Mouse (Mus musculus): ENCODE measurements at regions not wholly inside any gene's neighbourhood (a gene's known extent, or its start where the extent isn't known, plus 50 kb on each side); places are given as distances from the start of the nearest gene placed in this dataset.
A peak's percentile ranks its signal among the peaks of the same experiment; 100 is the strongest.

DNA sequence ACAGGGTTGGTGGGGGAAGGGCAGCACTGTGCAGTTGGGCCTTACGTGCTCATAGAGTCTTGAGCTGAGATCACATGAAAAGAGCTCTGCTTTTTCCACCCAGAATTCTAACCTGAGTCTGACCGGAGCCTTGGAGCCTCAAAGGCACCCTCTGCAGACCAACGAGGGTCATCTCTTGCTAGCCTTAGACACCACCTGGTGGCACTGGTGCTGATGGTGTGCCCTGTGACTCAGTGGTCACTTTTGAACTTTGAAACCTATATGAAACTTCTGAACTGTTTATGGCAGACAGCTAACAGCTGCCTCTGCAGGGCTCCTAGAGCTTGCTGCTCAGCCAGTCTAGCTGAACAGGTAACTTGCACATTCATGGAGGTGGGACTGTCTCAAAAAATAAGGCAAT lies 118.5 kb downstream of the Zfp706 start:
- ATAC-seq (ENCODE audit: insufficient number of reproducible peaks, insufficient read depth, low FRiP score, low read depth): no peak
- WGBS: 70% methylated on average over 3 of the region's 3 CpGs
- no peaks in the 10 kb centered on the region for H3K9me3 ChIP-seq (ENCODE audit: control insufficient read depth, low read length)
- no peak overlapping the region for H3K27ac ChIP-seq (replicated peaks in 1 of 2; ENCODE audit: control insufficient read depth in 1 of 2, insufficient read depth in 1 of 2, low read depth in 2 of 2, low read length in 2 of 2)
- H3K9ac ChIP-seq (ENCODE audit: low read length): no peak overlapping the region
- peaks cover 20% of the 10 kb centered on the region in 2 experiments; a peak in 3 of 4 replicates for H3K4me1 ChIP-seq (ENCODE audit: control insufficient read depth in 2 of 2, insufficient read depth in 2 of 2, low read length in 2 of 2)
- H3K4me2 ChIP-seq (ENCODE audit: low read length): no peak overlapping the region
- H3K27me3 ChIP-seq (ENCODE audit: control insufficient read depth, insufficient read depth, low read length): no peaks in the 10 kb centered on the region
- H3K36me3 ChIP-seq (ENCODE audit: control insufficient read depth, insufficient read depth, low read length): no peaks in the 10 kb centered on the region
- no peak overlapping the region for H3K4me3 ChIP-seq (ENCODE audit: control insufficient read depth in 1 of 2, insufficient read depth in 1 of 2, low read depth in 1 of 2, low read length in 2 of 2)

DNA sequence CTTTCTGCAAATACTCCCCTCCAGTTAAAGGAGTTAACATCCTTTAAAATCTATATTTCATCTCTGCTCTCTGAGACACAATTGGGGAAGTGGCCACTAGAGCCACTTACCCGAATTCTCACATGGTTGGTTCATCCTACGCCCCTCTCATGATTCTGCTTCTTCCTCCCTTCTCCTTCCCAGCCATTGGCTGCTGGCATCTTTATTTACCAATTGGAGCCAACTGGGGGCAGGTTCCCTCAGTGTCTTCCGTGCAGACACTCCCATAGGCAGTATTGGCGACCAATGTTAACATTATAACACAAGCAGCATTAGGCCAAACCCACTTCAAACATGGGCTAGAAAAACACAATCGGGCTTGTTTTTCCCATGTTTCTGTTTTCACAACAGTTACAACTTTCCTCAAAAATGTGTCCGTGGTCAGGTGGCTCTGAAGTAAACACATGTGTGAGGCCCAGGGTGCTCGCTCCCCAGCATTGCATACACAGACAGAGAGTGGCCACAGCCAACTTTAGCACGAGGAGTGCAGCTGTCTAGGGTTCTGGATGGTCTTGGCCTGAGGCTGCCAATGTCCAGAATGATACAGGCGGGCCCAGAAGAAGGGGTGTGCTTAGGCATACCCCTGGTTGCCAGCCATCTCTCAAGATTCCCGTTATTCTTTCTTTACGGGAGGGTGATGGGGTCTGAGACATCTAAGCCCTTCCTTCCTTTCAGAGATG lies 119.1 kb downstream of the Zfp706 start:
- 81% methylated on average over 11 of the region's 11 CpGs for WGBS
- no peak overlapping the region for H3K4me3 ChIP-seq (ENCODE audit: control insufficient read depth in 1 of 2, insufficient read depth in 1 of 2, low read depth in 1 of 2, low read length in 2 of 2)
- H3K27me3 ChIP-seq (ENCODE audit: control insufficient read depth, insufficient read depth, low read length): no peaks in the 10 kb centered on the region
- no peak for ATAC-seq (ENCODE audit: insufficient number of reproducible peaks, insufficient read depth, low FRiP score, low read depth)
- no peak overlapping the region for H3K4me2 ChIP-seq (ENCODE audit: low read length)
- H3K9ac ChIP-seq (ENCODE audit: low read length): no peak overlapping the region
- peaks cover 20% of the 10 kb centered on the region in 2 experiments; a peak in 3 of 4 replicates for H3K4me1 ChIP-seq (ENCODE audit: control insufficient read depth in 2 of 2, insufficient read depth in 2 of 2, low read length in 2 of 2)
- no peaks in the 10 kb centered on the region for H3K9me3 ChIP-seq (ENCODE audit: control insufficient read depth, low read length)
- no peak overlapping the region for H3K27ac ChIP-seq (replicated peaks in 1 of 2; ENCODE audit: control insufficient read depth in 1 of 2, insufficient read depth in 1 of 2, low read depth in 2 of 2, low read length in 2 of 2)
- no peaks in the 10 kb centered on the region for H3K36me3 ChIP-seq (ENCODE audit: control insufficient read depth, insufficient read depth, low read length)

DNA sequence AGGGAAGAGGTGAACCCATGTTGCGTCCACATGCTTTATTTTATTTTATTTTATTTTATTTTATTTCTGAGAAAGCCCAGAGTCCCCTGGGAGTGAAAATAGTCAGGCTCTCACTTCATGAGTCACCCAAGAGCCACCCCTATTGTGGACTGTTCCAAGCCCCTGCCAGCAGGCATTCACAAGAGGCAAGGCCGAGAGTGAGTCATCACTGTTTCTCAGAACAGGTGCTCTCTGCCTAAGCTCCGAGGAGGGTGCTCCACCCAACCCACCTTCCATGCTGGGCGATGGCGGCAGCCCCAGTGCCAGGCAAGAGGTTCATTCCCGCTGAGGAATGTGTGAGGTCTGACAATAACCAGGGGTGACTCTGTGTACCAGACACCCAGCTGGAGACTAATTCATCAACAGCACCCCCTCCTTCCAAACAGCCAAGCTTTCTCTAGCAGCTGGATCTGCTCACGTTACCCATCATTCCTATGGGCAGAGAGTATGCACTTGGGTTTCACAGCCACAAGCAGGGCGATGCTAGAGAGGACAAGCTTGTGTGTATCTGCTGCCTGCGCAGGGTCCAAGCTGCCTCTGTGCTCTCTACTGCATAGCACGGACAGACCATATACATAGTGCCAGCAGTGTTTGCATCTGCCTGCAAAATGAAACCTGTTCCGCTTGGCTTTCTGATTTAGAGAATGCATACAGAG lies 122.8 kb downstream of the Zfp706 start:
- no peaks in the 10 kb centered on the region for H3K27me3 ChIP-seq (ENCODE audit: control insufficient read depth, insufficient read depth, low read length)
- 0 out of 2 replicates have a peak overlapping the region, but pooled peaks have one; percentile 30 for H3K9ac ChIP-seq (ENCODE audit: low read length)
- no peak for ATAC-seq (ENCODE audit: insufficient number of reproducible peaks, insufficient read depth, low FRiP score, low read depth)
- 57% methylated on average over 11 of the region's 11 CpGs for WGBS
- no peak overlapping the region for H3K4me2 ChIP-seq (ENCODE audit: low read length)
- H3K9me3 ChIP-seq (ENCODE audit: control insufficient read depth, low read length): no peaks in the 10 kb centered on the region
- H3K36me3 ChIP-seq (ENCODE audit: control insufficient read depth, insufficient read depth, low read length): no peaks in the 10 kb centered on the region
- no peak overlapping the region for H3K4me3 ChIP-seq (ENCODE audit: control insufficient read depth in 1 of 2, insufficient read depth in 1 of 2, low read depth in 1 of 2, low read length in 2 of 2)
- H3K27ac ChIP-seq (replicated peaks in 1 of 2; ENCODE audit: control insufficient read depth in 1 of 2, insufficient read depth in 1 of 2, low read depth in 2 of 2, low read length in 2 of 2): peak overlapping the region; percentile 5 to 11; a peak in 2 of 4 replicates
- peaks cover 7 to 14% of the 10 kb centered on the region in 2 experiments; a peak in 3 of 4 replicates for H3K4me1 ChIP-seq (ENCODE audit: control insufficient read depth in 2 of 2, insufficient read depth in 2 of 2, low read length in 2 of 2)

DNA sequence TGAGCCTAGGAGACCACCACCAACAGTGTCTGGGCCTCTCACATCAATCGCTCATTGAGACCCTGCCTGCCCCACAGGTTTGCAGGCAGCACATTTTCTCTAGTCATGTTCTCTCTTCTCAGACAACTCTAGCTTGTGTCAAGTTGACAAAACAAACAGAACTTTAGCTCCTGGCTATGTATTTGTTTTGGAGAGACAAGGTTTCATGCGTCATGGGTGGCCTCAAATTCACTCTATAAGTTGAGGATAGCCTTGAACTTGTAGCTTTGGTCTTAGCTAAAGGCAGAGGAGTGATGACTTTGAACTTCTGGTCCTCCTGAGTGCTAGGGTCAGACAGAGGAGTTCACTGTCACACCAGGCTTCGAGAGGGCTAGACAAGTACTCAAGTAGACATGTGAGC lies 123.5 kb downstream of the Zfp706 start:
- WGBS: 88% methylated on average over 3 of the region's 3 CpGs
- Histone ChIP-seq H3K4me2 (ENCODE audit: low read length) (no peak overlapping the region), H3K9me3 (ENCODE audit: control insufficient read depth, low read length) (no peaks in the 10 kb centered on the region), H3K9ac (ENCODE audit: low read length) (no peak overlapping the region), H3K36me3 (ENCODE audit: control insufficient read depth, insufficient read depth, low read length) (no peaks in the 10 kb centered on the region), H3K27me3 (ENCODE audit: control insufficient read depth, insufficient read depth, low read length) (no peaks in the 10 kb centered on the region), H3K4me1 (ENCODE audit: control insufficient read depth in 2 of 2, insufficient read depth in 2 of 2, low read length in 2 of 2) (peaks cover 5 to 10% of the 10 kb centered on the region in 2 experiments; a peak in 3 of 4 replicates), H3K4me3 (ENCODE audit: control insufficient read depth in 1 of 2, insufficient read depth in 1 of 2, low read depth in 1 of 2, low read length in 2 of 2) (no peak overlapping the region), H3K27ac (replicated peaks in 1 of 2; ENCODE audit: control insufficient read depth in 1 of 2, insufficient read depth in 1 of 2, low read depth in 2 of 2, low read length in 2 of 2) (no peak overlapping the region)
- ATAC-seq (ENCODE audit: insufficient number of reproducible peaks, insufficient read depth, low FRiP score, low read depth): no peak

DNA sequence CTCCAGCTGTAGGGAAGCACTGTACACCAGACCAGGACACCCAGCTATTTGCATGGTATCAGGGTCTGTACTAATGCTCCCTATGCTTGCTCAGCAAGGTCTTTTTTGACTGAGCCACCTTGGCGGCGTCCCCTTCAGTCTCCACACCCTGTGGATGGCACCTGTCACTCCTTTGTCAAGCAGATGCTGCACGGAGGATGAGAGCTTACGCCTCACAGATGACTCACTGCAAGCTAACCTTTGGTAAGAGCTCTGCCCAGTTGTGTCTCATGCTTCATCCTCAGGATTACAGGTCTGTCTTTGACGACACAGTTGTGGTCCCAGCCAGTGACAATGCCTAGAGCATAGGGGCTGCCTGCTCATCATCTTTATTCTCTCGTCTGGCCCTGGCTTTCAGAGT lies 124.4 kb downstream of the Zfp706 start:
- Histone ChIP-seq H3K9ac (ENCODE audit: low read length) (no peak overlapping the region), H3K9me3 (ENCODE audit: control insufficient read depth, low read length) (no peaks in the 10 kb centered on the region), H3K4me2 (ENCODE audit: low read length) (no peak overlapping the region), H3K4me3 (ENCODE audit: control insufficient read depth in 1 of 2, insufficient read depth in 1 of 2, low read depth in 1 of 2, low read length in 2 of 2) (no peak overlapping the region), H3K27ac (replicated peaks in 1 of 2; ENCODE audit: control insufficient read depth in 1 of 2, insufficient read depth in 1 of 2, low read depth in 2 of 2, low read length in 2 of 2) (no peak overlapping the region), H3K27me3 (ENCODE audit: control insufficient read depth, insufficient read depth, low read length) (no peaks in the 10 kb centered on the region), H3K4me1 (ENCODE audit: control insufficient read depth in 2 of 2, insufficient read depth in 2 of 2, low read length in 2 of 2) (peaks cover 10 to 19% of the 10 kb centered on the region in 2 experiments), H3K36me3 (ENCODE audit: control insufficient read depth, insufficient read depth, low read length) (no peaks in the 10 kb centered on the region)
- WGBS: 80% methylated on average over 6 of the region's 6 CpGs
- ATAC-seq (ENCODE audit: insufficient number of reproducible peaks, insufficient read depth, low FRiP score, low read depth): no peak

DNA sequence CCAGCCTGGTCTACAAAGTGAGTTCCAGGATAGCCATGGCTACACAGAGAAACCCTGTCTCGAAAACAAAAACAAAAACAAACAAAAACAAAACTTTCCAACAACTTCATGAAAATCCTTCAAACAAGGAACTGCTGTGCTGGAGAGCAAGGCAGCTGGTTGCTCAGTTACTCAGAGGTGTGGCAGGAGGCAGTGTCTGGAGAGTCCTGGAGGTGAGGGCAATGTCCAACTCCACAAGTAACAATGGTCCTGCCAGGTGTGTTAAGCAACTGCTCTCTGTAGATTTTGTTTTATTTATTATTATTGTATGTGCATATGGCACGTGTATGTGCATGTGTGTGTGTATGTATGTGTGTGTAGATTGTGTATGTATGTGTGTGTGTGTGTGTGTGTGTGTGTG lies 126.0 kb downstream of the Zfp706 start:
- Histone ChIP-seq H3K36me3 (ENCODE audit: control insufficient read depth, insufficient read depth, low read length) (no peaks in the 10 kb centered on the region), H3K27me3 (ENCODE audit: control insufficient read depth, insufficient read depth, low read length) (no peaks in the 10 kb centered on the region)
- WGBS: 79% methylated on average over 2 of the region's 2 CpGs

DNA sequence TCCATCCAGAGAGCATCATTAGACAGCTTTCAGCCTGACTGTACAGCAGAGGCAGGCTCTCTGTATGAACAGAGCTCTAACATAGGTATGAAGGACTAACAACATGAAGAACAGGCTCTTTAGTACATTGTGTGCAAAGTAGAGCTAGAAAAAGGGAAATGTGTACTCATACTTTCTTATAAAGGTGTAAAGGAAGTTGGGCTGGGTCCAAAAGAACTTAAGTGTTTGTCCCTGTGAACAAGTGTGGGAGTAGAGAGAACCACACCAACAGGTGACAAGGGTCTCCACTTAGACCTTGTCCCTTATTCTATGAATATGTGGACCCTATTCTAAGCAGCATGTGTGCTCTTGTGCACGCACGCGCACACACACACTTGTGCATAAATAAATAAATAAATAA lies 127.0 kb downstream of the Zfp706 start:
- H3K9me3 ChIP-seq (ENCODE audit: control insufficient read depth, low read length): no peaks in the 10 kb centered on the region
- no peak overlapping the region for H3K4me2 ChIP-seq (ENCODE audit: low read length)
- WGBS: 94% methylated on average over 3 of the region's 3 CpGs
- no peak overlapping the region for H3K27ac ChIP-seq (replicated peaks in 1 of 2; ENCODE audit: control insufficient read depth in 1 of 2, insufficient read depth in 1 of 2, low read depth in 2 of 2, low read length in 2 of 2)
- H3K27me3 ChIP-seq (ENCODE audit: control insufficient read depth, insufficient read depth, low read length): no peaks in the 10 kb centered on the region
- H3K36me3 ChIP-seq (ENCODE audit: control insufficient read depth, insufficient read depth, low read length): no peaks in the 10 kb centered on the region
- no peak for ATAC-seq (ENCODE audit: insufficient number of reproducible peaks, insufficient read depth, low FRiP score, low read depth)
- no peak overlapping the region for H3K4me3 ChIP-seq (ENCODE audit: control insufficient read depth in 1 of 2, insufficient read depth in 1 of 2, low read depth in 1 of 2, low read length in 2 of 2)
- H3K4me1 ChIP-seq (ENCODE audit: control insufficient read depth in 2 of 2, insufficient read depth in 2 of 2, low read length in 2 of 2): peaks cover 17 to 26% of the 10 kb centered on the region in 2 experiments
- no peak overlapping the region for H3K9ac ChIP-seq (ENCODE audit: low read length)

More for the DNA sequence above, 126.0 kb downstream of the Zfp706 start:
- no peak overlapping the region for H3K4me2 ChIP-seq (ENCODE audit: low read length)
- no peak overlapping the region for H3K9ac ChIP-seq (ENCODE audit: low read length)
- no peak for ATAC-seq (ENCODE audit: insufficient number of reproducible peaks, insufficient read depth, low FRiP score, low read depth)
- peaks cover 11 to 21% of the 10 kb centered on the region in 2 experiments for H3K4me1 ChIP-seq (ENCODE audit: control insufficient read depth in 2 of 2, insufficient read depth in 2 of 2, low read length in 2 of 2)
- no peak overlapping the region for H3K4me3 ChIP-seq (ENCODE audit: control insufficient read depth in 1 of 2, insufficient read depth in 1 of 2, low read depth in 1 of 2, low read length in 2 of 2)
- no peaks in the 10 kb centered on the region for H3K9me3 ChIP-seq (ENCODE audit: control insufficient read depth, low read length)
- H3K27ac ChIP-seq (replicated peaks in 1 of 2; ENCODE audit: control insufficient read depth in 1 of 2, insufficient read depth in 1 of 2, low read depth in 2 of 2, low read length in 2 of 2): no peak overlapping the region

Measured in heart, embryonic 14.5 days (tissue).